Mouse (Mus musculus) MEL (cell line): ENCODE data around the gene Ttl. TPM values are rescaled to one million over a fixed set of nuclear protein-coding genes. Genes with fewer than 3 reads are reported as not detected.

Experiments
- DNase-seq: peaks from one replicate; pipeline ENCODE4 v3.0.0; 2011; ENCODE audit warnings: low read depth, low spot score
- H3K27ac ChIP-seq: 2 replicates; pipeline ENCODE4 v1.5.1; 2012; ENCODE audit warnings: low read depth, mild to moderate bottlenecking, control low read depth, low read length, moderate library complexity; ENCODE audit not compliant: control insufficient read depth
- H3K27me3 ChIP-seq, 2 experiments: fragments of 150-350 bp in 1 of 2; sonication (generic) in 1 of 2; 2 replicates each; pipeline ENCODE4 v1.6.1; 2012; ENCODE audit warnings: low read length in 2 of 2, mild to moderate bottlenecking in 2 of 2, improper control_type of control experiment in 1 of 2, moderate library complexity in 1 of 2; ENCODE audit not compliant: insufficient read depth in 2 of 2, control insufficient read depth in 1 of 2
- H3K36me3 ChIP-seq, 2 experiments: 2 replicates each; pipeline ENCODE4 v1.6.1; 2012 to 2014; ENCODE audit warnings: low read length in 2 of 2, improper control_type of control experiment in 1 of 2, inconsistent platforms in 1 of 2, mild to moderate bottlenecking in 1 of 2; ENCODE audit not compliant: insufficient read depth in 2 of 2, control insufficient read depth in 1 of 2
- H3K4me1 ChIP-seq, 2 experiments: fragments of 150-350 bp in 1 of 2; sonication (generic) in 1 of 2; 2 replicates each; pipeline ENCODE4 v1.6.1; 2012; ENCODE audit warnings: low read length in 2 of 2, improper control_type of control experiment in 1 of 2, mild to moderate bottlenecking in 1 of 2; ENCODE audit not compliant: insufficient read depth in 2 of 2, control insufficient read depth in 1 of 2
- H3K4me3 ChIP-seq, 2 experiments: fragments of 150-350 bp in 1 of 2; sonication (generic) in 1 of 2; 2 replicates each; pipeline ENCODE4 v1.5.1; 2012; ENCODE audit warnings: low read depth in 2 of 2, low read length in 2 of 2, mild to moderate bottlenecking in 2 of 2, moderate library complexity in 2 of 2, control low read depth in 1 of 2, improper control_type of control experiment in 1 of 2; ENCODE audit not compliant: control insufficient read depth in 1 of 2, insufficient read depth in 1 of 2
- H3K79me2 ChIP-seq: 2 replicates; pipeline ENCODE4 v1.6.1; 2012; ENCODE audit warnings: mild to moderate bottlenecking, low read length, moderate library complexity; ENCODE audit not compliant: control insufficient read depth, poor library complexity, insufficient read depth
- H3K9ac ChIP-seq: 2 replicates; pipeline ENCODE4 v1.6.1; 2012; ENCODE audit warnings: low read depth, mild to moderate bottlenecking, control low read depth, low read length, moderate library complexity; ENCODE audit not compliant: control insufficient read depth, poor library complexity, severe bottlenecking
- H3K9me3 ChIP-seq: fragments of 150-350 bp; sonication (generic); replicated peaks from 2 replicates; pipeline ENCODE4 v1.6.1; 2012; ENCODE audit warnings: mild to moderate bottlenecking, low read length, improper control_type of control experiment, moderate library complexity; ENCODE audit not compliant: insufficient read depth
- E2F4 ChIP-seq: IDR thresholded peaks from 2 replicates; pipeline ENCODE4 v1.6.1; 2011; ENCODE audit warnings: low read depth, low read length, improper control_type of control experiment, borderline replicate concordance
- ELF1 ChIP-seq: IDR thresholded peaks from 2 replicates; pipeline ENCODE4 v1.6.1; 2014; ENCODE audit warnings: low read depth, mild to moderate bottlenecking, inconsistent platforms, low read length, improper control_type of control experiment, moderate library complexity
- ETS1 ChIP-seq: IDR thresholded peaks from 2 replicates; pipeline ENCODE4 v1.6.1; 2012; ENCODE audit warnings: low read depth, mild to moderate bottlenecking, inconsistent platforms, low read length, improper control_type of control experiment, moderate library complexity
- GABPA ChIP-seq: IDR thresholded peaks from 2 replicates; pipeline ENCODE4 v1.6.1; 2012; ENCODE audit warnings: low read depth, mild to moderate bottlenecking, inconsistent platforms, low read length, improper control_type of control experiment, moderate library complexity
- JUND ChIP-seq: IDR thresholded peaks from 2 replicates; pipeline ENCODE4 v1.6.1; 2011; ENCODE audit warnings: low read depth, mild to moderate bottlenecking, improper control_type of control experiment, low read length
- MAFK ChIP-seq: IDR thresholded peaks from 2 replicates; pipeline ENCODE4 v1.6.1; 2011; ENCODE audit warnings: low read depth, mild to moderate bottlenecking, low read length, improper control_type of control experiment, borderline replicate concordance
- MAX ChIP-seq: IDR thresholded peaks from 2 replicates; pipeline ENCODE4 v1.6.1; 2011; ENCODE audit warnings: low read length, improper control_type of control experiment
- MEF2A ChIP-seq: IDR thresholded peaks from 2 replicates; pipeline ENCODE4 v1.6.1; 2014; ENCODE audit warnings: low read depth, mild to moderate bottlenecking, inconsistent platforms, low read length, improper control_type of control experiment; ENCODE audit not compliant: poor library complexity, insufficient replicate concordance, severe bottlenecking; ENCODE audit errors: extremely low read depth
- POLR2A ChIP-seq, 2 experiments: IDR thresholded peaks; 2 replicates each; pipeline ENCODE4 v1.6.1; 2011 to 2012; ENCODE audit warnings: low read length in 2 of 2, mild to moderate bottlenecking in 2 of 2, control low read depth in 1 of 2, improper control_type of control experiment in 1 of 2, low read depth in 1 of 2, moderate library complexity in 1 of 2; ENCODE audit not compliant: control insufficient read depth in 1 of 2, insufficient read depth in 1 of 2, poor library complexity in 1 of 2
- RCOR1 ChIP-seq: IDR thresholded peaks from 2 replicates; pipeline ENCODE4 v1.6.1; 2012; ENCODE audit warnings: low read depth, mild to moderate bottlenecking, inconsistent platforms, low read length, improper control_type of control experiment
- TAL1 ChIP-seq: IDR thresholded peaks from 2 replicates; pipeline ENCODE4 v1.6.1; 2012; ENCODE audit warnings: mild to moderate bottlenecking, inconsistent platforms, low read length, moderate library complexity, mixed read lengths
- TBP ChIP-seq: IDR thresholded peaks from 2 replicates; pipeline ENCODE4 v1.8.0; 2011; ENCODE audit warnings: low read depth, low read length, improper control_type of control experiment
- UBTF ChIP-seq: IDR thresholded peaks from 2 replicates; pipeline ENCODE4 v1.6.1; 2012; ENCODE audit warnings: low read depth, mild to moderate bottlenecking, inconsistent platforms, low read length, improper control_type of control experiment, moderate library complexity, borderline replicate concordance; ENCODE audit not compliant: insufficient read depth
- USF2 ChIP-seq, 2 experiments: IDR thresholded peaks; 2 replicates each; pipeline ENCODE4 v1.6.1; 2011 to 2012; ENCODE audit warnings: improper control_type of control experiment in 2 of 2, low read length in 2 of 2, borderline replicate concordance in 1 of 2, inconsistent platforms in 1 of 2, low read depth in 1 of 2, mild to moderate bottlenecking in 1 of 2; ENCODE audit not compliant: insufficient read depth in 1 of 2
- ZMIZ1 ChIP-seq: IDR thresholded peaks from 2 replicates; pipeline ENCODE4 v1.6.1; 2012; ENCODE audit warnings: low read depth, mild to moderate bottlenecking, inconsistent platforms, low read length, improper control_type of control experiment, moderate library complexity
- polyA plus RNA-seq, 2 experiments: library from polyadenylated mRNA; stranded (reverse) in 1 of 2; unstranded in 1 of 2; fragments of >175 nt in 1 of 2; fragments of >200 nt in 1 of 2; gene quantifications; 2 replicates each; pipeline versions ENCODE4 v1.2.1 to v1.2.4; 2012; ENCODE audit warnings: low replicate concordance in 2 of 2, low read depth in 1 of 2; ENCODE audit not compliant: insufficient read length in 2 of 2, insufficient read depth in 1 of 2, missing spikeins in 1 of 2
- total RNA-seq: library from RNA; depleted of rRNA; stranded (reverse); fragments of 300-350 nt; gene quantifications from 2 replicates; pipeline ENCODE4 v1.2.3, GENCODE M21; 2012

The Ttl gene
- total and polyA plus RNA-seq, 3 experiments: 5.7 to 9.3 TPM; not detected in 1

DNA sequence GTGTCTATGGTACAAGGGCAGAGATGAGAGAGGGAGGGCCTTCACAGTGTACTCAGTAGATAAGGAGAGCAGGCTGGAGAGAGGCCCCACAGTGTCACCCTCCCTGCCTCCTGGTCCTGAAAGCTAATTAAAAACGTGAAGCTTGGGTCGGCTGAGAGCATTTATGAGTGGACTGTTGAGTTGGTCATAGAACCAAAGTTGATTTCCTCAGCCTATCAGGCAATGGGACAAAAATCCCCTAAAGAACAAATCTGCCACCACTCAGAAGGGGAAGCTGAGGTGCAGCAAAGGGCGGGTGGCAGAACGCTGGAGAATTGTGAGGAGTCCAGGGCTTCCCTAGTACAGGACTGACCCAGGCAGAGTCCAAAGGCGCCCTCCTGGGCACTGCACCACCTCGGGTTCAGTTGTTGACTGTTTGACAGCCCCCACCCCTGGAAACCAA, 7.8 kb upstream of the Ttl start:
- Histone ChIP-seq H3K9me3 (no peaks in the 10 kb centered on the region), H3K36me3 (no peaks in the 10 kb centered on the region), H3K4me3 (no peak overlapping the region), H3K79me2 (no peaks in the 10 kb centered on the region), H3K27me3 (peaks cover 4 to 5% of the 10 kb centered on the region in 2 experiments), H3K27ac (no peak overlapping the region), H3K4me1 (no peaks in the 10 kb centered on the region), H3K9ac (no peak overlapping the region)
- TF ChIP-seq E2F4 (no peak), JUND (no peak), ZMIZ1 (no peak)
- no peak for DNase-seq

DNA sequence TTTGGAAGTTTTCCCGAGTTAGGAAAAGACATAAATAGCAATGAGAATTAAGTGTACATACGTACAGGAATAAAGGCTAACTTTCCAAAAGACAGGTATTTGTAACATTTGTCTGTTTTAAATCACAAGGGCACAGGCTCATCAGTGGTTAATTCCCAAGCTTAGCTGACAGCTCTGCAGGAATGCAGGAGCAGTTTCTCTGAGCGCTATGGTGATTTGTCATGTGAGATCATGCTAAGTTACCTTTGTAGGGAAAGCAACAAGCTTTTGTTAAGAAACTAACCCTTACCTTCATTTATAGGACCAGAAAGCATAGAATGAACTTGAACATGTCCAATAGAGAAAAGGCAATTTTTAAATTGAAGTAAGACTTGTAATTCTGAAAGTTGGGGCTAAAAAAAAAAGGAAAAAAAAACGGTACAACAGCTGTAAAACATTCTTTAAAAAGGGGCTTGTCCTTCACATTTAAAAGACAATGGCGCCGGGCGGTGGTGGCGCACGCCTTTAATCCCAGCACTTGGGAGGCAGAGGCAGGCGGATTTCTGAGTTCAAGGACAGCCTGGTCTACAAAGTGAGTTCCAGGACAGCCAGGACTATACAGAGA, 4.2 kb upstream of the Ttl start:
- no peaks in the 10 kb centered on the region for H3K36me3 ChIP-seq
- peaks cover 4% of the 10 kb centered on the region; the same call in 1 of the 2 replicates for H3K79me2 ChIP-seq
- no peak overlapping the region for H3K4me3 ChIP-seq
- no peak overlapping the region for H3K9ac ChIP-seq
- no peaks in the 10 kb centered on the region for H3K9me3 ChIP-seq
- H3K27ac ChIP-seq: no peak overlapping the region
- peaks cover 4 to 5% of the 10 kb centered on the region in 2 experiments for H3K27me3 ChIP-seq
- no peak for TF ChIP-seq POLR2A (IDR thresholded peaks at IDR 0.05; ENCODE audit: control insufficient read depth in 1 of 2, insufficient read depth in 1 of 2, low read depth in 1 of 2, low read length in 2 of 2, poor library complexity in 1 of 2)
- no peak for TF ChIP-seq TBP
- TF ChIP-seq MAFK: no peak
- TF ChIP-seq MEF2A: no peak
- TF ChIP-seq USF2 (IDR thresholded peaks at IDR 0.05; ENCODE audit: borderline replicate concordance in 1 of 2, insufficient read depth in 1 of 2, low read depth in 1 of 2, low read length in 2 of 2): no peak
- no peak for TF ChIP-seq MAX
- no peak for TF ChIP-seq ELF1
- TF ChIP-seq E2F4: no peak
- no peak for TF ChIP-seq ETS1
- no peak for TF ChIP-seq ZMIZ1
- no peak for TF ChIP-seq GABPA
- no peak for TF ChIP-seq RCOR1
- no peak for TF ChIP-seq TAL1
- TF ChIP-seq UBTF: no peak
- H3K4me1 ChIP-seq: no peaks in the 10 kb centered on the region
- no peak for DNase-seq
